Mouse (Mus musculus) neural tube, embryonic 11.5 days (tissue): ENCODE measurements around the gene Pax4. TPM values are rescaled to one million over a fixed set of nuclear protein-coding genes. Genes with fewer than 3 reads are reported as not detected.

Experiments used
- ATAC-seq: fragments of 200-750 bp; cut with Nextera tagmentation; 2 replicates; pipeline ENCODE4 v1.8.0; 2017; ENCODE audit warnings: moderate number of reproducible peaks, mild to moderate bottlenecking, moderate TSS enrichment, moderate library complexity; ENCODE audit not compliant: insufficient read depth, low FRiP score, low TSS enrichment
- DNase-seq: peaks from one replicate; pipeline ENCODE4 v3.0.0-alpha.2; 2015; ENCODE audit warnings: low spot score
- H3K27ac ChIP-seq: fragments of 300-500 bp; sonication (generic); 2 replicates; pipeline ENCODE4 v1.5.1; 2014; ENCODE audit warnings: low read depth, mild to moderate bottlenecking, low read length
- H3K27me3 ChIP-seq: fragments of 300-500 bp; sonication (generic); 2 replicates; pipeline ENCODE4 v1.6.1; 2014; ENCODE audit warnings: mild to moderate bottlenecking, low read length, mixed read lengths; ENCODE audit not compliant: control insufficient read depth, insufficient read depth
- H3K36me3 ChIP-seq: fragments of 300-500 bp; sonication (generic); 2 replicates; pipeline ENCODE4 v1.6.1; 2014; ENCODE audit warnings: mild to moderate bottlenecking, low read length, moderate library complexity, mixed read lengths; ENCODE audit not compliant: control insufficient read depth, insufficient read depth
- H3K4me1 ChIP-seq: fragments of 300-500 bp; sonication (generic); 2 replicates; pipeline ENCODE4 v1.6.1; 2014; ENCODE audit warnings: low read length, mixed read lengths; ENCODE audit not compliant: control insufficient read depth, insufficient read depth
- H3K4me2 ChIP-seq: fragments of 300-500 bp; sonication (generic); 2 replicates; pipeline ENCODE4 v1.6.1; 2014; ENCODE audit warnings: low read depth, mild to moderate bottlenecking, moderate library complexity
- H3K4me3 ChIP-seq: fragments of 300-500 bp; sonication (generic); 2 replicates; pipeline ENCODE4 v1.5.1; 2014; ENCODE audit warnings: low read depth, low read length
- H3K9ac ChIP-seq: fragments of 300-500 bp; sonication (generic); 2 replicates; pipeline ENCODE4 v1.6.1; 2014; ENCODE audit warnings: mild to moderate bottlenecking, low read length
- H3K9me3 ChIP-seq: fragments of 300-500 bp; sonication (generic); 2 replicates; pipeline ENCODE4 v1.6.1; 2016; ENCODE audit warnings: low read length; ENCODE audit not compliant: control insufficient read depth
- WGBS: fragments of 180-500 bp; shearing (Covaris S2); extraction: QIAGEN DNeasy Blood & Tissue Kit; methylation state at CpG from one replicate; pipeline ENCODE4 v1.1.7; 2014; 5-methylcytosine and 5-hydroxymethylcytosine counted together
- polyA plus RNA-seq: library from polyadenylated mRNA; unstranded; fragments of >200 nt; fragmentation: Nextera tagmentation; extraction: Ambion mirVana; gene quantifications from 2 replicates; pipeline ENCODE4 v1.2.1, GENCODE M21; 2014

Gene Pax4
- polyA plus RNA-seq, result not detected in 2 replicates

DNA sequence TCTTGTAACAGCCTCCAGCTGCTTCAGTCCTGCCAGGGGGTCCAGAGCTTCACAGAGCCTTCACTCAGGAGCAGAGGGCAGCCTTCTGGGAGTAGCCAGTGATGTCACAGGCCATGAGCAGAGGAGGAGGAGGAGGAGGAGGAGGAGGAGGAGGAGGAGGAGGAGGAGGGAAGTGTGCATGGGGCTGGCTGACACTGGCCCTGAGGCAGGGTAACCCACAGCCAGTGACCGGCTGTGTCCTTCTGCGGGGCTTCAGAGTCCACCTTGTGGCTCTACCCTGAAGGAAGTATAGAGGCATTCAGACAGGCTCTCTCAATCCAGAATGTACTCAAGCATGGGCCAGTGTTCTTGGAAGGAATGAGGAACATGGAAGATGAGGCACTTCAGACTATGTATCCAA lies at the start of gene Pax4:
TSS of gene Pax4 (minus strand) at position 101 of the 400 bp plus-strand sequence.
- Histone ChIP-seq H3K4me2 (no peak within 1 kb of the TSS), H3K36me3 (no peaks in the 10 kb centered on the region), H3K4me3 (no peak within 1 kb of the TSS), H3K27me3 (peaks cover 18% of the 10 kb centered on the region), H3K4me1 (no peaks in the 10 kb centered on the region), H3K27ac (no peak within 1 kb of the TSS), H3K9ac (no peak within 1 kb of the TSS), H3K9me3 (no peaks in the 10 kb centered on the region)
- WGBS, result 86% methylated on average over 2 of the region's 2 CpGs
- DNase-seq (no peak), ATAC-seq (no peak)

DNA sequence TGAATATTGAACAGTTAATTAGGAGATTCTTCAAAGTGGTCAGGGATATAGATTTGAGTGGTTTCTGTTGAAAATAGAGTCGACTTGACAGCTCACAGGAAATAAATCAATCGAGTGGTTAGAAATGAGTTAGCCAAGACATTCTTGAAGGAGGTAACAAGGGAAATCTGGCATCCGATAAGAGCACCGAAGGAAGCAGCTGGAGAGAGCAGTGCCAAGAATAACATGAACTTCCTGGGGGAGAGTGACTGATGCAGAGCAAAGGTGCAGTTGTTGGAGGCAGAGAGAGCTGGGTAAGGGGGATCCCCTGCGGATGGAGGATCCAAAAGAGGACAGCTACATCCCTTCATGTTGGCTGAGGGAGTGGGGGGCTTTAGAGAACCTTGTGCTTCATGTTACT lies 48.7 kb upstream of the Pax4 start:
- 80% methylated on average over 5 of the region's 5 CpGs for WGBS
- DNase-seq, result no peak

DNA sequence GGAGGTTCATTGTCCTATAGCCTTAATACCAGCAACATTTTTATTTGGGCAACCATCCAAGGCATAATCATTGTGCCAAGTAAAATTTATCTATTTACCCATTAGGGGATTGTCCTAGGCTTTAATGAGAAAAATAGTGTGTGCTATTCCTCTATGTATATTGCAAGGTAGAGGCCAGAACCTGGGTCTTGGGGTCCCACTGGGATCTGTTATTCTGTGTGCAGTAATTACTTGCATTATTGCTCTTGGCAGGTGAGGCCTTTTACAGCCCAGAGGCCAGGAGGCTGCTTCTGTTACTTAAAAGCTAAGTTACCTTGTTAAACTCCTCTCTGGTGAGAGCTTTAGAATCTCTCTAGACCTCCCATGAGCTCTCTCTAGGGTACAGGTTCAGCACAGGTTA lies 42.0 kb upstream of the Pax4 start:
- H3K9me3 ChIP-seq, result no peaks in the 10 kb centered on the region
- H3K36me3 ChIP-seq, result peaks cover 7% of the 10 kb centered on the region
- H3K4me3 ChIP-seq, result no peak overlapping the region
- no peak overlapping the region for H3K9ac ChIP-seq
- DNase-seq (no peak), ATAC-seq (no peak)
- H3K4me2 ChIP-seq, result no peak overlapping the region
- H3K4me1 ChIP-seq, result no peaks in the 10 kb centered on the region
- no peak overlapping the region for H3K27ac ChIP-seq
- H3K27me3 ChIP-seq, result no peaks in the 10 kb centered on the region

More for the DNA sequence above, 48.7 kb upstream of the Pax4 start:
- Histone ChIP-seq H3K27me3 (no peaks in the 10 kb centered on the region), H3K4me2 (no peak overlapping the region), H3K27ac (no peak overlapping the region), H3K36me3 (peaks cover 2% of the 10 kb centered on the region; the same call in 1 of the 2 replicates), H3K9me3 (no peaks in the 10 kb centered on the region), H3K4me1 (no peaks in the 10 kb centered on the region), H3K9ac (no peak overlapping the region), H3K4me3 (no peak overlapping the region)
- ATAC-seq, result no peak

DNA sequence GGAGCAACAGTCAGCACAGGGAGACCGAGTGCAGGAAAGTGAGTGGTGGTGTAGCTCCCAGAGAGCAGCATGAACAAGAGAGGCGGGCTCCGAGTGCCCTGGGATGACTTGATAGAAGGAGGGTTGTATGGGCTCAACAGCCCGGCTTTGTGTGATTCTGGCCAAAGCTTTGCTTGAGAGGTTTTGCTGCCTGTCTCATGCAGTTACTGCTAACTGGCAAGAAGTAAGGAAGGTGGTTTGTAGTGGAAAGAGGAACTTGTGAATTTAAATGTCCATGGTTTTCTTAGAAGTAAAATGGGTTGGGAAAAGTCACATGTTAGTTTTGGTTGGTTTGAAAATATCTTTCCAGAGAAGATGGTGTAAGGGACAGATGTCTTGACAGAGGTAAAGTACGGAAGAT lies 41.5 kb upstream of the Pax4 start:
- Histone ChIP-seq H3K4me2 (no peak overlapping the region), H3K27me3 (no peaks in the 10 kb centered on the region), H3K9me3 (no peaks in the 10 kb centered on the region), H3K9ac (no peak overlapping the region), H3K36me3 (peaks cover 7% of the 10 kb centered on the region), H3K27ac (no peak overlapping the region), H3K4me1 (no peaks in the 10 kb centered on the region), H3K4me3 (no peak overlapping the region)
- WGBS, result 95% methylated on average over 5 of the region's 5 CpGs
- no peak for DNase-seq
- no peak for ATAC-seq

DNA sequence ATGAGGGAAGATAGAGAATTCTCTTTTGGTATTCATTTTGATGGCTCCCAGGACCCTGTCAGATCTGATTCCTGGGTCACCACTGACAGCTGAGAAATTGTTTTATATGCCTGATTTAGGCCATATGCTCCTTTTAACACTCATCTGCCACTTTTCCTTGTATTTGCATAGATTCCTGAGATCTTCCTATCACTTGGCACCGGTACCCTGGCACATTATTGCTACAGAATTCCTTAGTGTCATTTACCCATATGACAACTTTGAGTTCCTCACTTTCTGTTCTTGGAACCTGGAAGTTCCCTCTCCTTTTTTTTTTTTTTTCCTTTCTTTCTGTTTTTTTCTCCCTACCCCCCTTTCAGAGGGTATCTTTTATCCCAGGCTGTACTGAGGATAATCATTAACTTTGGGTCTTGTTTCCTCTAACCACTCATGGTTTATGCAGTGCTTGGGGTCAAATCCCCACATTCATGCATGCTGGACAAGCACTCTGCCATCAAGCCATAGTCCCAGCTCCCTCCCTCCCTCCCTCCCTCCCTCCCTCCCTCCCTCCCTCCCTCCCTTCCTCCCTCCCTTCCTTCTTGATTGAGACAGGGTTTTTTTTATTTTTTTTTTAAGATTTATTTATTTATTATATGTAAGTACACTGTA lies 39.2 kb upstream of the Pax4 start:
- Histone ChIP-seq H3K27me3 (no peaks in the 10 kb centered on the region), H3K36me3 (peaks cover 7% of the 10 kb centered on the region), H3K4me3 (no peak overlapping the region), H3K9me3 (no peaks in the 10 kb centered on the region), H3K4me2 (no peak overlapping the region), H3K27ac (no peak overlapping the region), H3K4me1 (no peaks in the 10 kb centered on the region), H3K9ac (no peak overlapping the region)
- ATAC-seq, result no peak
- WGBS, result 78% methylated on average over 1 of the region's 1 CpGs
- DNase-seq, result no peak

DNA sequence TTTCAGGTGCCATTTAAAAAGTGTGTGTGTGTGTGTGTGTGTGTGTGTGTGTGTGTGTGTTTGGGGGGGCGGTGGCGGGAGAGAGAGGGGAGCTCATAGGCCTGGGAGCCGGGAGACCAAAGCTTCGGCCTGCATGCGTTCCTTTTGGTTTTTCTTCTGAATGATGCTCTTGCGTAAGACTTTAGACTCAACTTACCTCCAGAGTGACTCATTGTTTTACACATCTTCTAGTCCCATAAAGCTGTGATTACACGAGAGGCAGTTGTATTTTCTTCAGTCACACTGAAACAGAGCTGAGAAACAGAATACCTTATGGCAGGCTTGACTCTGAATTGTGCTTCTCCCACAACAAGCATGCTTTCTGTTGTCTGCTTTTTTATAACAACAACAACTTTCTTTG lies 37.8 kb upstream of the Pax4 start:
- no peaks in the 10 kb centered on the region; the same call in 1 of the 2 replicates for H3K4me1 ChIP-seq
- no peaks in the 10 kb centered on the region for H3K27me3 ChIP-seq
- no peak overlapping the region for H3K4me2 ChIP-seq
- H3K9ac ChIP-seq, result no peak overlapping the region
- H3K27ac ChIP-seq, result no peak overlapping the region
- ATAC-seq (no peak), DNase-seq (no peak)
- H3K9me3 ChIP-seq, result no peaks in the 10 kb centered on the region
- no peak overlapping the region for H3K4me3 ChIP-seq
- 88% methylated on average over 7 of the region's 7 CpGs for WGBS
- peaks cover 2% of the 10 kb centered on the region; the same call in 1 of the 2 replicates for H3K36me3 ChIP-seq

DNA sequence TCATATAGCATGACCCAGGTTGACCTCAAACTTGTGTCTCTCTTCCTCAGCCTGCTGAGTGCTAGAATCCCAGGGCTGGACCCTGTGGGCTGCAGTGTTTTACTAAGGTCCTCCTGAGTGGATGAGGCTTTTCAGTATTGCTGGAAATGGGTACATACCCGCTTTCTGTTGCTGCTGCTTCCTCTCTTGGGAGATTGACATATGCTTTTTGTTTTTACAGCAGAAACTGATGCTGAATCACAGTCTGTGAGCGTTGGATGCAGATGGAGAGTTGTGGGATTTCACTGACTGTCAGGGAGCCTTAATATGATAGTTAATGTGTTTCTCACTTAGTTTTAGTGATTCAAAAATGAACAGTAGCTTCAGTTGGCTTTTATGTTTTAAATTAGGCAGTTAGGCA lies 37.3 kb upstream of the Pax4 start:
- Histone ChIP-seq H3K4me2 (no peak overlapping the region), H3K9ac (no peak overlapping the region), H3K27me3 (no peaks in the 10 kb centered on the region), H3K27ac (no peak overlapping the region), H3K4me1 (no peaks in the 10 kb centered on the region; the same call in 1 of the 2 replicates), H3K9me3 (no peaks in the 10 kb centered on the region), H3K4me3 (no peak overlapping the region), H3K36me3 (peaks cover 2% of the 10 kb centered on the region; the same call in 1 of the 2 replicates)
- no peak for DNase-seq
- ATAC-seq, result no peak
- 78% methylated on average over 2 of the region's 2 CpGs for WGBS

DNA sequence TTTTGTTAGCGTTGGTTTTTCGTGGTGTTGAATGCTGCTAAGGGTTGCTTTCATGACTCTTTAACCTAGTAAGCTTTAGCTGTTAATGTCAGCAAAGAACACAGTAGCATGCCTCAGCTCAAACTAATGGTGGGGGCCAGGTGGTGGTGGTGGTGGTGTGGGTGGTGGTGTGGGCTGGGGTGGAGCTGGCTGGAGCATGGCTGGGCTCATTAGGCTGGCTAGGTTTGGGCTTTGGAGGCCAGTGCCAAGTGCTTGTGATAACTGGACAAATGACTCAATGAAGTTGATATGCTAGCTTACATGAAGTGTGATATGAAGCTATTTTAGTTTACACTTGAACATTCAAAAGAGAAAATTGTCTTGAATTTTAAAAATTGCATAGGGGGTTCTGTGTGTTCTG lies 36.9 kb upstream of the Pax4 start:
- H3K4me2 ChIP-seq, result no peak overlapping the region
- H3K36me3 ChIP-seq, result no peaks in the 10 kb centered on the region; the same call in 1 of the 2 replicates
- H3K4me3 ChIP-seq, result no peak overlapping the region
- DNase-seq (no peak), ATAC-seq (no peak)
- no peak overlapping the region for H3K9ac ChIP-seq
- no peak overlapping the region for H3K27ac ChIP-seq
- WGBS, result 95% methylated on average over 2 of the region's 2 CpGs
- H3K4me1 ChIP-seq, result peaks cover 2% of the 10 kb centered on the region; the same call in 1 of the 2 replicates
- H3K9me3 ChIP-seq, result no peaks in the 10 kb centered on the region
- no peaks in the 10 kb centered on the region for H3K27me3 ChIP-seq

DNA sequence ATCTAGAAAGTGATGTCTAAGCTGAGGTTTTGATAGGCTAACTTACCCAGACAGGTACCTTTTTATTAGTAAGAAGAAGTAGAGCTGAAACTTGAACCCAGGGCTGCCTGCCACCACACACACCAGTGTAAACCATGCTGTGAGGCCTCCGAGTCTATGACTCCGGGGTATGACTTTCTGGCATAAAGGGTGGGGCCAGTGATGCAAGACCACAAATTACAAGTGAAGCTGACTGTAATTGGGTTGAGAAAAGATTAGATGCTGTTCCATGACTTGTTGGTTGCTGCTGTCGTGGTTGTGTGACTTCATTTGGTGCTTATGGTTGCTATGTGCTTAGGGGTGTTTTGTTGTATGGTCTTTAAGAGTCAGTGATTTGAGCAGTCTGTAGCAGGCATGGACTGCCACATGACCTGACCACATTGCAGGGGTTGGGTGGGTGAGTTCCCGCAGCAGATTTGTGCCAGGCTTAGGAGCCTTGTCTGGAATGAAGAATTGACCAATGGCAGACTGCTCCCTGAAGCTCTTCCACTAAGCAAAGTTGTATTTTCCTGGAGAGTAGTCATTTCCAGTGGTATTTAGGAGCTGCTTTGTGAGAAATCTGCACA lies 33.7 kb upstream of the Pax4 start:
- DNase-seq (no peak), ATAC-seq (no peak)
- Histone ChIP-seq H3K4me3 (no peak overlapping the region), H3K4me1 (peaks cover 4% of the 10 kb centered on the region; the same call in 1 of the 2 replicates), H3K9ac (no peak overlapping the region), H3K4me2 (no peak overlapping the region), H3K27me3 (no peaks in the 10 kb centered on the region), H3K36me3 (no peaks in the 10 kb centered on the region), H3K27ac (no peak overlapping the region), H3K9me3 (no peaks in the 10 kb centered on the region)
- 86% methylated on average over 4 of the region's 4 CpGs for WGBS
